Mouse (Mus musculus): Measurements from ENCODE around the gene Insl5.

DNA sequence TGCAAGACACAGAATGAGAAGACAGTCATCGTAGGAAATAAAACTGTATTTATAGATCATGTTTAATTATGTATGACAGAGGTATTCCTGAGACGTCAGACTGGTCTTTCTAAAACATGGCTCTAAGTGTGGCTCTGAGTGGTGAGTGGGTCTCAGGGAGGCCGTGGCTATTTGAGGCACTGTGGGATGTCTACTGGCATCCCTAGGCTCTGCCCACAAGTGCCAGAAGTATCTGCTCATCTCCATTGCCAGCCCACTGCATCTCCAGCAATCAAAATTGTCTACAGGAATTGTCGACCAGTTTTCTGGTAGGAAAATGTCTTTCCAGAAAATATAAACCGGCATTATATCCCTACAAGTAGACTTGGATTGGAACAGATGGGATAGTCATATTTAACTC lies 30.3 kb upstream of the Insl5 start:
- TF ChIP-seq CTCF (IDR thresholded peaks at IDR 0.05; ENCODE audit: borderline replicate concordance, extremely low read depth, insufficient read depth, insufficient read length) (no peak), POLR2A (IDR thresholded peaks at IDR 0.05; ENCODE audit: borderline replicate concordance, extremely low read depth, insufficient read depth, insufficient read length, poor library complexity, severe bottlenecking) (no peak)

Data from brain, embryonic 14.5 days (tissue).